Mouse (Mus musculus): ENCODE results near the gene Srebf2.

Srebf2 gene

GRCm38 (mm10) chr15:82224602-82225215 lies 77.7 kb downstream of the Srebf2 start:
- WGBS: 66% methylated on average over 7 of the region's 7 CpGs

GRCm38 (mm10) chr15:82225769-82226168 lies 78.8 kb downstream of the Srebf2 start:
- WGBS: 79% methylated on average over 5 of the region's 5 CpGs

GRCm38 (mm10) chr15:82229542-82230045 lies 82.6 kb downstream of the Srebf2 start:
- WGBS: 84% methylated on average over 11 of the region's 11 CpGs

GRCm38 (mm10) chr15:82230098-82230611 lies 83.2 kb downstream of the Srebf2 start:
- 89% methylated on average over 6 of the region's 6 CpGs for WGBS

- 78% methylated on average over 4 of the region's 4 CpGs for WGBS
Observed at GRCm38 (mm10) chr15:82231100-82231499, 84.1 kb downstream of the Srebf2 start.

- WGBS: 48% methylated on average over 11 of the region's 11 CpGs
Observed at GRCm38 (mm10) chr15:82231591-82232378, 84.8 kb downstream of the Srebf2 start.

- 87% methylated on average over 4 of the region's 4 CpGs for WGBS
Observed at GRCm38 (mm10) chr15:82232651-82233050, 85.7 kb downstream of the Srebf2 start.

GRCm38 (mm10) chr15:82235661-82236060 lies 88.7 kb downstream of the Srebf2 start:
- 81% methylated on average over 10 of the region's 10 CpGs for WGBS

GRCm38 (mm10) chr15:82236565-82236964 lies 89.6 kb downstream of the Srebf2 start:
- WGBS: 17% methylated on average over 5 of the region's 5 CpGs

GRCm38 (mm10) chr15:82243311-82243710 lies 96.3 kb downstream of the Srebf2 start:
- 66% methylated on average over 3 of the region's 3 CpGs for WGBS

GRCm38 (mm10) chr15:82243742-82244114 lies 96.7 kb downstream of the Srebf2 start:
- WGBS: 2% methylated on average over 12 of the region's 12 CpGs

- WGBS: under 1% methylated on average over 65 of the region's 65 CpGs
Observed at GRCm38 (mm10) chr15:82244115-82244804, 97.3 kb downstream of the Srebf2 start, which contains the start of gene Cenpm. TSS of gene Cenpm (minus strand) at chr15:82244748.

- 22% methylated on average over 9 of the region's 9 CpGs for WGBS
Observed at GRCm38 (mm10) chr15:82244805-82245161, 97.8 kb downstream of the Srebf2 start.

GRCm38 (mm10) chr15:82247131-82247776 lies 100.3 kb downstream of the Srebf2 start:
- WGBS: 75% methylated on average over 3 of the region's 3 CpGs

GRCm38 (mm10) chr15:82251579-82251978 lies 104.6 kb downstream of the Srebf2 start:
- 97% methylated on average over 3 of the region's 3 CpGs for WGBS

- 94% methylated on average over 6 of the region's 6 CpGs for WGBS
Observed at GRCm38 (mm10) chr15:82252097-82252496, 105.1 kb downstream of the Srebf2 start, which contains the start of gene 1500009C09Rik. TSS of gene 1500009C09Rik (plus strand) at chr15:82252397.
